Mouse (Mus musculus): ENCODE results near the gene Gm11397. TPM values are rescaled to one million over a fixed set of nuclear protein-coding genes. Genes with fewer than 3 reads are reported as not detected.
"Not testable (repeated sequence)": the region's sequence is repeated elsewhere in the genome, so short reads cannot be mapped to it uniquely, and the experiment has no call there.

The Gm11397 gene
- not detected in 2 replicates for polyA plus RNA-seq (2012; rRNA removed)

GRCm38 (mm10) chr13:33395461-33395860 is at the start of gene Gm11397:
Gene Gm11397, plus strand, starts transcription at chr13:33395761.
- not testable (repeated sequence) for DNase-seq (ENCODE audit: low read depth)

- DNase-seq (ENCODE audit: low read depth), result not testable (repeated sequence)
These were observed 38.9 kb upstream of the Gm11397 start for GRCm38 (mm10) chr13:33356666-33357065.

GRCm38 (mm10) chr13:33432714-33433113 is 37.2 kb downstream of the Gm11397 start:
- DNase-seq (ENCODE audit: low read depth), result not testable (repeated sequence)

Other genes with a start within 250 kb of the Gm11397 start
- not detected in 2 replicates for gene Serpinb9c, start 236.0 kb upstream of the Gm11397 start, polyA plus RNA-seq (2012; rRNA removed)
- gene Serpinb9d, start 202.8 kb upstream of the Gm11397 start, polyA plus RNA-seq (2012; rRNA removed), result not detected in 2 replicates
- gene Serpinb9e, start 146.1 kb upstream of the Gm11397 start, polyA plus RNA-seq (2012; rRNA removed), result 0.10 TPM in 1 of 2 replicates, not detected in the other
- gene Serpinb9f, start 71.7 kb upstream of the Gm11397 start, polyA plus RNA-seq (2012; rRNA removed), result not detected in 2 replicates
- 0.04 TPM in 1 of 2 replicates, not detected in the other for gene Serpinb9g, start 89.0 kb downstream of the Gm11397 start, polyA plus RNA-seq (2012; rRNA removed)

Data from brain, embryonic 14.5 days (tissue).